Mouse (Mus musculus): ENCODE measurements around the gene Tex38.

DNA sequence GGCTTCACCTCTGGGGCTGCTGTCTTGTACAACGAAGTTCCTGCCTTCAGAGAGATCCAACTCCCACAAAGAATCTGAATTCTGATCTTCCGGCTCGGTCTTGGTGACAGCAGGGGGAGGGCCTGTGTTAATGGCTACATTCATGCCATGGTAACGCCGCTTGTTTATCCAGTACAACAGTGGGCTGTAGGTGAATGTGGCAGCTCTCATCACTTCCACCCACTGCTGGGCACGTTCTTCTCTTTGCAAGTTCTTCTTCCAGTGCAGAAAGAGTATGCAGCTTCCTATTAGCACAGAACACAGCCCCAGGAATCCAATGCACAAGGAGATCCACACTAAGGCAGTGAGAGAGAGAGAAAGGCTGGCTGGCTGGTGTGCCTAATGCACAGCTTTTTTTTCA lies 549 bp downstream of the Tex38 start:
- TF ChIP-seq CTCF (IDR thresholded peaks at IDR 0.05; ENCODE audit: control insufficient read depth, insufficient read depth, low read length): no peak
- no peak for TF ChIP-seq POLR2A (IDR thresholded peaks at IDR 0.05; ENCODE audit: borderline replicate concordance, control insufficient read depth, low read depth, low read length)
